Mouse (Mus musculus): ENCODE measurements around the gene Cpsf4.
"Not testable (repeated sequence)": the region's sequence is repeated elsewhere in the genome, so short reads cannot be mapped to it uniquely, and the experiment has no call there.

The Cpsf4 gene

DNA sequence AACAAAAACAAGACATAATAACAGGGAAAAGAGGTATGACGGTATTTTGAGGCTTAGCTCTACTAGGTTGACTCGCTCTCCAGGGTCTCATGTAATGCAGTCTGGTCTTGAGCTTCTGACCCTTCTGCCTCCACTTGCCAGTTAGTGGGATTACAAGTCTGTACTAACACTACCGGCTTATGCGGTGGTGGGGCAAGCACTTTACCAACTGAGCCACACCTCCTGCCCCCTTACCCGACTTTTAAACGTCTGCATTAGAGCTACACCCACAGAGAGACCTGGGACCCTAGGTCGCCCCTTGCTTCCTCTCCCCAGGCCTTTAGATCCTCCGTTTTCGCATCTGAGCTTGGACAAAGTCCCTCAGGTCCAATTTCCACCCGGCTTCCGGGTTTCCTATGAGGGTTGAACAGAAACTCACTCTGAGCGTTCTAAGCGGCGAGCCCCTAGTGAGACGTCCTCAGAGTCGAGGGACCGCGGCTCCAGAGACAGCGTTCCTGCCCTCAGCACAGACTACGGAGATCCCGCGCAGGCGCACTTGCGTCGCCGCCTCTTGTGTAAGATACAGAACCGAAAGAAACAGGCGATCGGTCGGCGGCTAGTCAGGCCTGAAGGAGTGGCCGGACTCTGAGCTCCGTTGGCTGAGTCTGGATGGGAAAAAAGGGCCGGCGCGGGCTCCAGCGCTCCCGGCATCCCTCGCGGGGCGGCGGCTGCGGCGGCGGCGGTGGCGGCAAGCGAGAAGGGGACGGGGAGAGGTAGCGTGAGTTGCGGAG, at the start of gene Cpsf4, which contains the start of gene Ptcd1:
Cpsf4 (plus strand) TSS at position 678 of the 770 bp plus-strand sequence.
Ptcd1 (minus strand) TSS at position 573 of the 770 bp plus-strand sequence.
- peak; percentile 98 for DNase-seq

DNA sequence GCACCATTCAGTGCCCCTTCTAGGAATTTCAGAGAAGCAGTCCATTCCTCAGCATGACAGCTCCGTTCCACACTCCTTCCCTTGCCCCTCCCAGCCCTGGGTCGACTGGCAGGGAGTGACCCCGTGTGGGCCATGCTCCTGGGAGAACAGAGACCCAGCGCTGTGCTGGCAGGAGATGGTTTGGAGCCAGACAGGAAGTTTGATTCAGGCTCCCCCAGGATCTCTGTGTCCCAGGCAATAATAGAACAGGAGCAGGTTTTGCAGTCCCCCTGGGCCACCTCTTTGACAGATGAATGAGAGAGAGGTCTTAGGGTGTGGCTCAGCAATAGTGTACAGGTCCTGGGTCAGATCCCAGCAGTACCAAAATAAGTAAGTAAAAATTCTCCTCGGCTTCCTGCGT, 49.0 kb upstream of the Cpsf4 start:
- no peak for DNase-seq

DNA sequence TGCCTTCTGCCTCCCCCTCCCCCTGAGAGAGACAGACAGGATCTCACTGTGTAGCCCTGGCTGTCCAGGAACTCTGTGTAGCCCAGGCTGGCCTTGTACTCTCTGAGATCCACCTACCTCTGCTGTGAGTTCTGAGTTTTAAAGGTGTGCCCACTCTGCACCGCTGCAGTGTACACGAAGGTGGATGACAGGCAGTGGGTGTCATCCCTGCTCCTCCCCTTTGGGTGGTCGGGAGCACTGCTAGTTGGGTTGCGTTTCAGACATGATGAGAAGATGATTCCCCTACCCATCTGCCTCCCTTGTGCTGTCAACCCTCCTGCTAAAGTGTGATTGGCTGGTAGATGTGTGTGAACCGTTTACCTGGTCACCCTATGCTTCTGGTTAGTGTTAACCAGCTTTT, 48.6 kb upstream of the Cpsf4 start:
- DNase-seq = no peak

DNA sequence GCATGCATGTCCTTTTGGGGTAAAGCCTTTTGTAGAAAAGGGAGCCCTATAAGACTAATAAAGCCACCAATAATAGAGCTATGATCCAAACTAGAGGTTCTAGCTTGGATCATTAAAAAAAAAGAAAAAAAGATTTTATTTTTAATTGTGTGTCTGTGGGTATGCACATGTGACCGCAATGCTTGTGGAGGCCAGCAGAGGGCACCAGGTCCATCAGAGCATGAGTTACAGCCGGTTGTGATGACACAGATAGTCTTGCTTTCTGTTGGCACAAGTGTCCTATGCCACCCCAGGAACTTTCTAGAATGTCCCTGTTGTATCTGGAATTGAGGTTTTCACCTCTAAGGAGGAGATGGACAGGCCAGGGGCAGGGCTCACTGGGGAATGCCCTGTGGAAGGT, 47.6 kb upstream of the Cpsf4 start:
- no peak for DNase-seq

DNA sequence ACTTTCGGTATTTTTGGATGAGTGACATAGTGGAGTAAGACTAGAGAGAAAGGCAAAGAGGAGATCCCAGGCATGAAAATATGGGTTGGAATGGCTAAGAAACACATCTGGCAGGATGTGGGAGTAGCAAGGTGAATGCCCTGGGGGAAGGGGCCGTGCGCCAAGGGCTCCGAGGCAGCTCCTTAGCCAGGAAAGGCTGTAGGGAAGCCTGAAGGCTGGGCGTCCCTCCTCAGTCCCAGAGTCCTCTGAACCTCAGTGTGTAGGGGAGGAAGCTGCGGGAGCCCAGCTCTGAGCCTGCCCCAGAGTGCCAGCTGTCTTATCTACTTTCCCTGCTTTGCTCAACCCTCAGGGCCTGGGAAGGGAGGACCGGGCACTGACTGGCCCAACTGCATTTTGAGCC, 46.1 kb upstream of the Cpsf4 start:
- no peak for DNase-seq

DNA sequence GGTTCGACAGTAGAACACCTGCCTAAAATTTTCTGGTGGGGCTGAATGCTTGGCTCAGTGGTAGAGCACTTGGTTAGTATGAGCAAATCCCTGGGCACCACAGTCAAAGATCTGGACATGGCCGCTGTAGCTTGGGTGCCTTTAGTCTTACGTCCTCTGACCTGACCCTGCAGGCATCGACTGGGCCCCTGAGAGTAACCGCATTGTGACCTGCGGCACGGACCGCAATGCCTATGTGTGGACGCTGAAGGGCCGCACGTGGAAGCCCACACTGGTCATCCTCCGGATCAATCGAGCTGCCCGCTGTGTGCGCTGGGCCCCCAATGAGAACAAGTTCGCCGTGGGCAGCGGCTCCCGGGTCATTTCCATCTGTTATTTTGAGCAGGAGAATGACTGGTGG, 43.6 kb upstream of the Cpsf4 start:
- DNase-seq = no peak

DNA sequence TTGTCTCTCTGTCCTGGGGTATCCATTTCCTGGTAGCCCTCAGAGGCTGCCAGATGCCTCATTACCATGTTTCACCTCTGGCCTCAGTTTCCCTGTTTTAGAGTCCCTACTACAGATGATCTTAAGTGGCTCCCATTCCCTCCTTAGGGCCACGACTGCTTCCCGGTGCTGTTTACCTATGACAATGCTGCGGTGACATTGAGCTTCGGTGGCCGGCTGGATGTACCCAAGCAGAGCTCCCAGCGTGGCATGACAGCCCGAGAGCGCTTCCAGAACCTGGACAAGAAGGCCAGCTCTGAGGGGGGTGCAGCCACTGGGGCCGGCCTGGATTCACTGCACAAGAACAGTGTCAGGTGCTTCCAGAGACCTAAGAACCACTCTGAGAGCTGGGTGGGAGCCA, 40.4 kb upstream of the Cpsf4 start:
- no peak for DNase-seq

DNA sequence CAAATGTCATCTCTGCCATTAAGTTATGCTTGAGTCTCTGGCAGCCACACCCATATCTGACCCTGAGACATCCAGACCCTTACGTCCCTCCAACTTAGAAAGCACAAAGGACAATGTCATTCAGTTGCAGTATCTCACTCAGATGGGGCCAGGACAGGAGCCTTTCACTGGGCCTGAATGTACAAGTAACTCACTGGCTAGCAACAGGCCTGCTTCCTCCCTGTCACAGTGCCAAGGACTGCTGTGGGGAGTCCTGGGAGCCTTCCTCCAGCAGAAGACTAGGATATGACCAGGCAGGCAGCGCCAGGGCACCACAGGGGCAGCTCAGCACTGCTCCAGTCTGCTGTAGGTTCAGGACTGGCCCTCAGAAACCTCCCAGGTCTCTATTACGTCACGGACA, 37.9 kb upstream of the Cpsf4 start:
- DNase-seq = no peak

DNA sequence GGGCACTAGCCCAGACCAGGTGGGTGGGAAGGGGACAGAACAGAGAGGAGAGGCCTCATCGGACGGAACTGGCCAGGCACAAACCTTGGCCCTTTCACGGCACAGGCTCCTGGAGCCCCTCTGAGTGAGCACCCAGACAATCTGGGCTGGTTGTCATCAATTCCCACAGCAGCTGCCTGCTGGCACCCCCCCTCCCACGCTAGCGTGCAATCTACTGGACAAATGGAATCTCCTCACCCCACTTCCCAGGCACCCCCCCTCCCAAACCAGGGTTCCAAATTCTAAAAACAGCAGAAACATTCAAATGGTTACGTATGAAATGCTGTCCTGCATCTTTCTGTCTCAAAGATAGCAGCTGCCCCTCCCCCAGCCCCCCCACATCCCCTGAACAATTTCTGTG, 37.2 kb upstream of the Cpsf4 start:
- not testable (repeated sequence) for DNase-seq

DNA sequence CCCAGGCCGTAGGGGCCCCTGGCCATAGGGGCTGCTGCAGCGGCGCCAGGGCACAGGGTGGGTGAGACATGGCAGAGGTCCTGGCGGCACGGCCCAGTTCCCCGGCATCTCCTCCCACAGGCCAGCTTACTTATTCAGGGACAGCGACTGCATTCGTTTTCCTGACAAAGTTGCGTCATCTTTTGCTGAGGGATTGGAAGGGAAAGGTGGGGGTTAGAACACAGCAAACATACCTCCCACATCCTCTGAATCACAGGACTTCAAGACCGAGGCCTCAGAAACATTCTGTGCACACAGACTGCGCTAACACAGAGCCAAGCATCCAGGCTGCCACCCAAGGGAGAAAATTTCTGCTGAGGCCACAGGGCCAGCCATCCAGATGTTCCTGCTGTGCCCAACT, 36.8 kb upstream of the Cpsf4 start:
- no peak for DNase-seq

DNA sequence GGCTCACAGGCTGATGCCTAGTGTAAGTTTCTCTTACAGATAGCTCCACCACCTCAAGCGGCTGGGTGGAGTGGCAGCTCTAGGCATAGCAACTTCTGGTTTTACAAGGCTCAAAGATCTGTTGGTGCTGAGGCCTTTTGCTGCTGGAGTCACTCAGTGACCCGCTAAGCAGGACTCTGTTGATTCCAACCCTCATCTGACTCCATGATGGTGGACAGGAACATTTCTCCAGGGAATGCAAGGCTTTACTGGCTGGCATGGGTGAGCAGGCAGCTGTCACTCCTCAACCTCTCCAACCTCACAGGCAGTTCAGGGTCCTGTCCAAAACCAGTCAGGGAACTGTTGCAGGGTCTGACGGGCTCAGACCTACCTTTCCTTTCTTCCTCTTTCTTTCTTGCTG, 36.0 kb upstream of the Cpsf4 start:
- no peak for DNase-seq

DNA sequence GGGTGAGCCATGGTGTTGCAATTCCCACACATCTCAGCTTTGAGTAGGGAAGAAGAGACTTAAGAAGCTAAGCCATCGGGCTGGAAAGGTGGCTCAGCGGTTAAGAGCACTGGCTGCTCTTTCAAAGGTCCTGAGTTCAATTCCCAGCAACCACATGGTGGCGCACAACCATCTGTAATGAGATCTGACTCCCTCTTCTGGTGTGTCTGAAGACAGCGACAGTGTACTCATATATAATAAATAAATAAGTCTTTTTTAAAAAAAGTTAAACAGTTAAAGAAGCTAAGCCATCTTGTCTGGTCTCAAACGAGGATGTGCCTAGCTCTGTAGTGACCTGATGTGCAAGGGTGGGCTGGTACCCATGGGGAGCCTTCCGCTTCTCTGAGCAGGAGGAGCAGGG, 33.7 kb upstream of the Cpsf4 start:
- DNase-seq = not testable (repeated sequence)

DNA sequence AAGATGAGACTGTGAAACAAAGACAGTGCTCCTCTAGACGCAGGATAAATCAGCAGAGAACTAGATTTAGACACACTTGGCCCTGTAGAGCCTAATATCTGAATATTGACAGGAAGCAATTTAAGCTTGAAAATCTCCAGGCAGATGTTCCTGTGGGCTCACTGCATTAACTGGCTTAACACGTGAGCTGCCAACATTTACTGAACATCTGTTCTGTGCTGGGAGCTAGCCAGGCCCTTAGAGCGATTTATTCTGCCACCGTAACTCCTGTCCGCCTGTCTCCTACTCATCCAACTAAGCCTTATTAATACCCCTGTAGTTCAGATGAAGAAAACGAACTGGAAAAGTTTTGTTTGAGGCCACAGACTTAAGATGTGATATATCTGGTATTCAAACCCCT, 28.2 kb upstream of the Cpsf4 start:
- peak; percentile 31 for DNase-seq

DNA sequence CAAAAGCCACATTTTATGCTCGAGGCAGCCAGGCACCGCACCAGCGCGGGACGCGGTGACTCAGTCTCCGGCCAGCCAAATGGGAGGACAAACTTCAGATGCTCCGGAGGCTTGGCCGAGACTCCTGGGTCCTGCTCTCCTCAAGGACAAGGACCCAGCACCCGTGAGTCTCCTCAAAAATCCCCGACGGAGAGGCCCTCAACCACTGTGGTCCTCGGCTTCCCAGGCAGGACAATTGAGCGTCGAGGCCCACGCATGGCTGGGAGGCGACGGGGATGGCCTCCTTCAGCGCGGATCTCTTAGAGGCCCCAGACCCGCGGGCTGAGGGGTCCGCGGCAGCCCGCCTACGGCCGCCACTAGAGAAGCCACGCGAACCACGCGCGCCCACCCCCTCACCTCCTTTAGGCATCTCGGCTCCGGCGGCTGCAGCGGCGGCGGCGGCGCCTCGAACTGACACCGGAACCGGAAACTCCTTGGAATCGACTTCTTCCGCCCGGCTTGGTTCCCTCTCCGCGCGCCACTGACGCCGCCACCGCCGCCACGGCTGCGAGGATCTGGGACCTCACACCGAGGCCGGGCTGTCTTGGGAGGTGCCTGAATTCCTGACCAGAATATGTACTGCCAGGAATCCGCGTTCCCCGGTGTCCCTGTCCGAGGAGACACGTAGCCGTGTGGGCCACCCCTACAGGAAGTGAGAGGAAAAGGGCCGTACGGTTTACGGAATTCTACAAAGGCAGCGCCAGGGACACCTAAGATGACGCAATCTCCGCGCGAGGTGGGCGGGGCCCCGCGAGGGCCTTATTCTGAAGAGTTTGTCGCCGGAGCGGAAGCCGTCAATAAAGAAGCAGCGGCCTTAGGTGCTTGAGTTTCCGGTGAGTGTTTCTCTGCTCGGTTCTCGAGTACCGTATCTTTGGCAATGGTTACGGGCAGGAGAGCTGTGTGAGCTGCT, 27.2 kb upstream of the Cpsf4 start, which contains the start of the genes Pdap1 and Bud31:
Pdap1 (minus strand) TSS at position 668 of the 949 bp plus-strand sequence.
Bud31 (plus strand) TSS at position 792 of the 949 bp plus-strand sequence.
- DNase-seq = peak; percentile 93

DNA sequence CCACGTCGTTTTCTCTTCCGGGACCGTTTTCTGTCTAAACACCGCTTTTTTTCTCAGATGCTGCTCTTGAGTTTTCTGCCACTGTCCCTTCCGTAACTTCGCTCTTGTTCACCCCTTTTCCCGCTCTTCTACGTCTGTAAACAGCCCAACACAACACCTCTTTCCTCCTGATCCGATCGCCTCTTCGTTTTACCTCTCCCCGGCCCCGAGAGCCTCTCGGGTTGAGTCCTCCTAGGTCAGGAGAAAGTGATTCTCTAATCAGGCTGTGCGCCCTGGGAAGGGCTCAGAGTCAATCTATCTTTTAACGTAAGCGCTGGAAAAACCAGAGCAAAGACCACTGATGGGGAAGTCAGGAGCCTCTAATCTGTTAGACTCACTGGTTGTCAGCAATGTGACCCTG, 26.4 kb upstream of the Cpsf4 start:
- peak; percentile 34 for DNase-seq

DNA sequence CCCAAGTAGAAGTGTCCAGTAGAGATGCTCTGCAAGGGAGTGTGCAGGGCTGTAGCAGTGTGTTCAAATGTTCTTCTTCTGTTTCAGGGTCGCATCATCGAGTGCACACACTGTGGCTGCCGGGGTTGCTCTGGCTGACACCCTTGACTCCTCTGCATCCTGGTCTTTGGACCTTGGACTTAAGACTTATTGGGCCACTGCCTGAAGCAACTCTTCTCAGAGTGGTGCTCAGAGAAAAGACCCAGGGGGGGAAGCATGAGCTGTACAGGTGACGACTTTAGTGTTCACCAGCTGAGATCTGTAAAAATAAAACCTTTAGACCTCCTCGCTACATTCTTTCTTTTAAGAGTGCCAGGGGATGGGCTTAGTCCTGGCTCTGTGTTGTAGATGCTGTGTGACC, 19.3 kb upstream of the Cpsf4 start:
- no peak for DNase-seq

DNA sequence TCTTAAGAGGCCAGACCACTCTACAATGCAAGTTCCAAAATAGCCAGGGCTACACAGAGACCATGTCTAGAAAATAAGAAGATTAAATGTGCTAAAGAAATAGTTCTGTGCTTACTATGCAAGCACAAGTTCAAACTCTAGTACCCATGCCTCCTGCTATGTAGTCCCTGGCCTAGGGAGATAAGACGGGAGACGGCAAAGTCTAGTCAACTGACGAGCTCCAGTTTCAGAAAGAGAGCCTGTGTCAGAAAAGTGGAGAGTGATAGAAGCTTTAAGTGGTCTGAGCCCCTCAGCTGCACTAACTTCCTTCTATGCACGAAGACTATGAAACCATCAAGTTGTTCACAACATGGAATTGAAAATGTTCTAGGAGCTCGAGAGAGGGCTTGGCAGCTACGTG, 17.7 kb upstream of the Cpsf4 start:
- no peak for DNase-seq

DNA sequence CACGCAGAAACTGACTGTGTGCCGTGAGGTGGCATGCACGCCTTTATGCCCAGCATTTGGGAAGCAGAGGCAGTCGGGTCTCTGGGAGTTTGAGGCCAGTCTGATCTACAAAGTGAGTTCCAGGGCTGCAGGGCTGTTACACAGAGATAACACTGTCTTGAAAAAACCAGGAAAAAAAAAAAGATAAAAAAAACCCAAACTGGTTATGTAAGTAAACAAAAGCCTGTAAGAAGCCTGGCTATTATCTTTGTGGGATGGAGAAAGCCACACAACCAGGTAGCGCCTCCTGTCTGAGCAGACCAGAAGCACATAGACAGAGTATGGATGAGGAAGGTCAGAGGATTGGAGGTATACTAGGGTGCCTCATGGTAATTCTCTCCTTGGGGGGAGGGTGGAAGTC, 14.3 kb upstream of the Cpsf4 start:
- no peak for DNase-seq

DNA sequence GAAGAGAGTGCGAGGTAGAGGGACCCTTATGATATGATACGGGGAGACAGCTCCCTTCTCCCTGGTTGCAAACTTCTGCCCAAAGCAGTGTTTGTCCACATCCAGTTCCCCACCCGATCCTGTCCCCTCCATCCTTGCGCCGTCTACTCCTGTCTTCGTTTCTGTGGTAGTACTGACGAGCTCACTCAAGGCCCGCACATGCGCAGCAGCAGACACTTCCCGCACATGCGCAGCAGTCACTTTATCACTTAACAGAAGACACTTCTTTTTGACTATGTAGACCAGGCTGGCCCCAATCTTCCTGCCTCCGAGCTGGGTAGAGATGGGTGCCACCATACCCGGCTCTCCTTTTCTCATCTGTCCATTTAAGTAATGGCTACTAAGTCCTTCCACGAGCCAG, 5.7 kb upstream of the Cpsf4 start:
- no peak for DNase-seq

DNA sequence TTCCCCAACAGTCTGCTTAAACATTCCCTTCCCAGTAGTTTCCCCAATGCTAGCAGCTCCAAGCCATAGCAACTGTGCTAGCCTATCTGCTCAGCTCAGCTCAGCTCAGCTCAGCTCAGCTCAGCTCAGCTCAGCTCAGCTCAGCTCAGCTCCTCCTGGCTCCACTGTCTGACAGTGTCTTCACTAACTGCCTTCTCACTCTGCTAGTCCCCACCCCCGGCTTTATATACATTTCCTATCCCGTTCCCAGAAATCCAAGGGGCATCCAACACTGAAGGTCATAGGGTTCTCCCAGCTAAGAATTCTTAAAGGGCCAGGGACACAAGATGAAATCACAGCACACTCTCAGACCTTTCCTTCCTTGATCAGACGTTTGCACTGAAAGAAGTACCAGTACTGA, 2.3 kb upstream of the Cpsf4 start:
- no peak for DNase-seq

DNA sequence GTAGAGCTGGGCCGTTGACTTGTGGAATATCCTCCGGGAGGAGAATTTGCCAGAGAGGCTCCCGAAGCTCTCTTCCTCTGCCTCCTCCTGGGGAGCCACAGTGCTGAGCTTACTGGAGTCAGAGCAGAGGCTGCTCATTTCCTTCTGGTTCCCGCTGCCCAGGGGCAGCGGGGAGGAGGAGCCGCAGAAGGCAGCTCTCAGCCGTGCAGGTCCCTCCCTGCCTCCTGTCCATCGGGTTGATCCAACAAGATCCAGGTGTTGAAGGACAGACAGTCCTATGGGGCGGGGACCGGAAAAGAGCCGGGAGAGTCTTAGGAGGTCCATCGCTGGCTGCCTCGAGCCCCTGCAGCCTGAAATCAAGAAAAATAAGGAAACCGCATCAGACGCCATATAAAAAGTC, 1.8 kb upstream of the Cpsf4 start:
- DNase-seq = peak; percentile 21

DNA sequence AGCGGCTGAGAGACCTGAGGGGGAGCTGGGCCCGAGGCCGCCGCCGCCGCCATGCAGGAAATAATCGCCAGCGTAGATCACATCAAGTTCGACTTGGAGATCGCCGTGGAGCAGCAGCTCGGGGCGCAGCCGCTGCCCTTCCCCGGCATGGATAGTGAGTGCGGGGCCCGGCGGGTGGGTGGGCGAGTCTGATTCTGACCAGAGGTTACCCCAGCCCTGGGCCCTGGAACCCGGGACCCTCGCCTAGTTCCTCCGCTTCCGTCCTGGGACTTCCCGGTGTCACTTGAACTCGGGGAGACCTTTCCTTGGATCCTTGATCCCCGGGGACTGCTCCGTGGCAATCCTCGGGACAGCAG, 271 bp downstream of the Cpsf4 start:
- no peak for DNase-seq

DNA sequence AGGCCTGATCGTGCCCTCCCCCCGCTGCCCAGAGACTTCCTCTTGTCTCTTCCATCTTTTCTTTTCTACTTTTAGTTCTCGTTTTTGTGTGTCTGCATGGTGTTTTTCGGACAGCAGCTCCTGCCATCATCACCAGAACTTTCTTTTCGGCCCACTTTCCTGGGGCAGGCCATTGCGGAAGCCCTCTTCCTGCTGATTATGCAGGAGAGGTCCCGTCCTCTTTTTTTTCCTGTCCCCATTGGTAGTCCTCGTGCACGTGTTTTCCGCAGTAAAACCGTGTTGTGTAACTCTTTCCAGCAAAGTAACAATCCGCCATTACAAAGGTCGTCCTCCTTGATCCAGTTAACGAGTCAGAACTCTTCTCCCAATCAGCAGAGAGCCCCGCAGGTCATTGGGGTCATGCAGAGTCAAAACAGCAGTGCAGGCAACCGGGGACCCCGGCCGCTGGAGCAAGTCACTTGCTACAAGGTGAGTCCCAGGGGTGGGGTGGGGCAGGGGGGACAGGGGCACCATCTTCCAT, 11.5 kb downstream of the Cpsf4 start:
- no peak for DNase-seq

DNA sequence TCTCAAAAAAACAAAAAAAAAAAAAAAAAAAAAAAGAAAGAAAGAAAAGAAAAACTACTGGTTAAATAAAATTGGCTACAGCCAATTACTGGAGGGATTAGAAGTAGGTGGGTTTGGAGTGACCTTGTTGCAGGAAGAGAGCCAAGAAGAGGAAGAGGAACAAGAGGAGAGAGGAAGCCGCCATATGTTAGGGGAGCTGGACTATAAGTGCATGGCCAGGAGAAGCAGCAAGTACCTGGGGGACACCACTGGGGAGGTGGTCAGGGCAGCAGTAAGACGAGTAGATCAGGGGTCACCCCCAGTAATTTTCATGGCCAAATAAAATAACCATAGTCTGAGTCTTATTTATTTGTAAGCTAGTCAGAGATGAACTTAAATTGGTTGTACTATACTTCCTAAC, 18.2 kb downstream of the Cpsf4 start:
- DNase-seq = no peak

Measured in cerebellum, adult 11-12 months (tissue).